Mouse (Mus musculus) myocyte (in vitro differentiated cells): ENCODE measurements at regions not wholly inside any gene's neighbourhood (a gene's known extent, or its start where the extent isn't known, plus 50 kb on each side); places are given as distances from the start of the nearest gene placed in this dataset.

Experiments used
- H3K27me3 ChIP-seq: one replicate; pipeline ENCODE4 v1.6.1; 2011; ENCODE audit not compliant: control insufficient read depth, insufficient read depth, insufficient read length
- H3K36me3 ChIP-seq: one replicate; pipeline ENCODE4 v1.6.1; 2011; ENCODE audit not compliant: control insufficient read depth, insufficient read depth
- H3K4me2 ChIP-seq: one replicate; pipeline ENCODE4 v1.6.1; 2011; ENCODE audit warnings: low read depth, control low read depth
- H3K4me3 ChIP-seq: one replicate; pipeline ENCODE4 v1.5.1; 2011; ENCODE audit warnings: mild to moderate bottlenecking, control low read depth, moderate library complexity
- H3K79me2 ChIP-seq: one replicate; pipeline ENCODE4 v1.6.1; 2011; ENCODE audit not compliant: control insufficient read depth, insufficient read depth
- H3ac ChIP-seq: one replicate; pipeline ENCODE4 v1.6.1; 2011; ENCODE audit not compliant: control insufficient read depth, insufficient read length
- CEBPB ChIP-seq: IDR thresholded peaks from 2 replicates; pipeline ENCODE4 v1.6.1; 2011; ENCODE audit warnings: mild to moderate bottlenecking, moderate library complexity; ENCODE audit not compliant: poor library complexity, insufficient read depth, severe bottlenecking
- E2F4 ChIP-seq: IDR thresholded peaks from one replicate; pipeline ENCODE4 v1.6.1; 2011; ENCODE audit warnings: mild to moderate bottlenecking, control low read depth, moderate library complexity; ENCODE audit not compliant: insufficient read depth
- MAX ChIP-seq: IDR thresholded peaks from one replicate; pipeline ENCODE4 v1.6.1; 2011; ENCODE audit warnings: low read depth, mild to moderate bottlenecking, control low read depth
- MYOD1 ChIP-seq, 3 experiments: IDR thresholded peaks; one replicate each; pipeline ENCODE4 v1.6.1; 2011; ENCODE audit warnings: control low read depth in 2 of 3, low read depth in 2 of 3, mild to moderate bottlenecking in 2 of 3, moderate library complexity in 1 of 3; ENCODE audit not compliant: insufficient read length in 2 of 3, control insufficient read depth in 1 of 3
- MYOG ChIP-seq, 3 experiments: IDR thresholded peaks; one replicate each; pipeline ENCODE4 v1.6.1; 2011; ENCODE audit warnings: control low read depth in 2 of 3, low read depth in 2 of 3, mild to moderate bottlenecking in 2 of 3; ENCODE audit not compliant: insufficient read length in 2 of 3, control insufficient read depth in 1 of 3, insufficient read depth in 1 of 3
- POLR2A ChIP-seq: IDR thresholded peaks from one replicate; pipeline ENCODE4 v1.6.1; 2011; ENCODE audit warnings: low read depth, mild to moderate bottlenecking, control low read depth, moderate library complexity; ENCODE audit not compliant: insufficient read length
- POLR2AphosphoS2 ChIP-seq: IDR thresholded peaks from one replicate; pipeline ENCODE4 v1.6.1; 2011; ENCODE audit warnings: low read depth, control low read depth; ENCODE audit not compliant: insufficient read length
- REST ChIP-seq: IDR thresholded peaks from one replicate; pipeline ENCODE4 v1.6.1; 2011; ENCODE audit warnings: mild to moderate bottlenecking, control low read depth, moderate library complexity; ENCODE audit not compliant: insufficient read depth, insufficient read length
- SRF ChIP-seq: IDR thresholded peaks from one replicate; pipeline ENCODE4 v1.6.1; 2011; ENCODE audit warnings: low read depth; ENCODE audit not compliant: control insufficient read depth, insufficient read length
- TCF12 ChIP-seq: IDR thresholded peaks from one replicate; pipeline ENCODE4 v1.6.1; 2011; ENCODE audit warnings: mild to moderate bottlenecking, control low read depth; ENCODE audit not compliant: poor library complexity, insufficient read depth, severe bottlenecking
- TCF3 ChIP-seq: IDR thresholded peaks from one replicate; pipeline ENCODE4 v1.6.1; 2011; ENCODE audit warnings: low read depth, control low read depth; ENCODE audit not compliant: insufficient read length
- USF1 ChIP-seq: IDR thresholded peaks from one replicate; pipeline ENCODE4 v1.6.1; 2011; ENCODE audit warnings: low read depth, mild to moderate bottlenecking, control low read depth, moderate library complexity

DNA sequence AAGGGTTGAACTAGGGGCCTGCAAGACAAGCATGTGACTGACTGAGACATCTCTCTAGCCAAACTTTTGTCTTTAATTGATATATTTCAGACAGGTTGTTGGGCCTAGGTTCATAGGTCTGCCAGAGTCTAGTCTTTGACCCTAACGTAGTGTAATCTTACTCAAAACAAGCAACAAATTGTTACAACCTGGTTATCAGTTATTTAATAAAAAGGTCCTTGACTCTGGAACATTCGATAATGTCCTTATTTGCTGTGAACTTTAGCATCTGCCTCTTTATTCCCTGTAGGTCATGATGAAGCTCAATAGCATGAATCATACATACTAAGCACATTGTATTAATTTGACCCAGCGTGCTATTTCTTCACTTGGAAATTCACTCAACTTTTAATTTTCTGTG is 156.3 kb downstream of the Postn start:
- no peak overlapping the region for H3ac ChIP-seq
- no peak overlapping the region for H3K4me2 ChIP-seq
- H3K27me3 ChIP-seq, result no peaks in the 10 kb centered on the region
- TF ChIP-seq E2F4 (no peak), MAX (no peak), POLR2A (no peak), TCF3 (no peak), SRF (no peak), POLR2AphosphoS2 (no peak), REST (no peak), TCF12 (no peak), USF1 (no peak), MYOG (IDR thresholded peaks at IDR 0.05; ENCODE audit: control insufficient read depth in 1 of 3, insufficient read depth in 1 of 3, insufficient read length in 2 of 3, low read depth in 2 of 3) (no peak), CEBPB (no peak), MYOD1 (IDR thresholded peaks at IDR 0.05; ENCODE audit: control insufficient read depth in 1 of 3, insufficient read length in 2 of 3, low read depth in 2 of 3) (no peak)
- no peaks in the 10 kb centered on the region for H3K79me2 ChIP-seq
- H3K36me3 ChIP-seq, result no peaks in the 10 kb centered on the region
- H3K4me3 ChIP-seq, result no peak overlapping the region

DNA sequence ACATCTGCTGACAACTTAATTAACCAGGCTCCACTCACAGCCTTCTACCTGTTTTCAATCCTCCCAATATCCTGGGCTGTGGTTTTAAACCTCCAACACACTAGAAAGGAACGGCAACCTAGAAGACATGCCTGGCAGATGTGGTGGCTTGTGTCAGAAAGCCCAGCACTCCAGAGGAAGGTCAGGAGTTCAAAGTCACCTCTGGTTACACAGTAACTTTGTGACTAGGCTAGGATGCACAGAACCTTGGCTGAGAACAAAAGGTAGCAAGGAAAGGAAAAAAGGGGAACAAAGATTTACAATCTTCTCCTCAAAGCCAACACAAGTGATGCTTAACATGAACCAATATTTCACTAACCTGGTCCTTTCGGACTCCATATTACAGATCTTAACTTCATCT is 161.8 kb downstream of the Postn start:
- Histone ChIP-seq H3K79me2 (no peaks in the 10 kb centered on the region), H3K4me3 (no peak overlapping the region), H3K27me3 (no peaks in the 10 kb centered on the region), H3K4me2 (no peak overlapping the region), H3ac (no peak overlapping the region), H3K36me3 (no peaks in the 10 kb centered on the region)
- TF ChIP-seq MYOD1 (IDR thresholded peaks at IDR 0.05; ENCODE audit: control insufficient read depth in 1 of 3, insufficient read length in 2 of 3, low read depth in 2 of 3), result no peak
- no peak for TF ChIP-seq TCF3
- no peak for TF ChIP-seq USF1
- TF ChIP-seq POLR2A, result no peak
- no peak for TF ChIP-seq SRF
- no peak for TF ChIP-seq POLR2AphosphoS2
- TF ChIP-seq REST, result no peak
- TF ChIP-seq E2F4, result no peak
- no peak for TF ChIP-seq CEBPB
- TF ChIP-seq MYOG (IDR thresholded peaks at IDR 0.05; ENCODE audit: control insufficient read depth in 1 of 3, insufficient read depth in 1 of 3, insufficient read length in 2 of 3, low read depth in 2 of 3), result no peak
- TF ChIP-seq MAX, result no peak
- TF ChIP-seq TCF12, result no peak

DNA sequence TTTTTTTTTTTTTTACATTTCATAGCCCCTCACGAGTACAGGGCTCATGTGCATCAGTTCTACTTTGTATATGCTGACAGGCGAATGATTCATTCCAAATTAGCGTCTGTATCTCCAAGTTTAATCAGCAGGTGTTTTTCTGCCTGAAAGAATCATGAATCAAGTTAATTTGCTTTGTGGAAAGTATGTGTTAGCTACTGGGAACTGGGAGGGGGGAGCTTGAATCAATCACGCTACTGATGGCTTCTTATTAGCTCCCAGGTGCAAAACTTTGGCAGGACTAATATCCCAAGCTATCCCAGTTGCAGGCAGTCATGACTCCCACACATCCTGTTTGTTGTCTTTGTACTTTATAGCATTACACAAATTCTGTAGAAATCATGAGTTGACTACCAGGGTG is 165.7 kb downstream of the Postn start:
- Histone ChIP-seq H3K4me3 (no peak overlapping the region), H3ac (no peak overlapping the region), H3K4me2 (no peak overlapping the region), H3K79me2 (no peaks in the 10 kb centered on the region), H3K36me3 (no peaks in the 10 kb centered on the region), H3K27me3 (no peaks in the 10 kb centered on the region)
- TF ChIP-seq MAX (no peak), POLR2AphosphoS2 (no peak), REST (no peak)

DNA sequence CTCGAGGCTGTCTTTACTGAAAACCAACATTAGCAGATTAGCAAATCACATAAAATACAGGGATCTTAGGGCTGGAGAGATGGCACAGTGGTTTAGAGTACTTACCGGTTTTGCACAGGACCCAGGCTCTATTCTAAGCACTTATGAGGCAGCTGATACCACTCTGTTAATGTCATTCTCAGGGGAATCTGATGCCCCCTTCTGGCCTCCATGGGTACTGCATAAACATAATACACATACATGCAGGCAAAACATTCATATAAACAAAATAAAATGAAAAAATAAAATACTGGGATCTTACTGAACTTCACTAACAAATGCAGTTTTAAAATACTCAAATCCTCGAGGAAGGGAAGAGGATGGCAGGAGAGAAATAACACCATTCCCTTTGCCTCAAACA is 164.3 kb upstream of the Supt20 start:
- Histone ChIP-seq H3K36me3 (no peaks in the 10 kb centered on the region), H3K4me2 (no peak overlapping the region), H3ac (no peak overlapping the region), H3K27me3 (no peaks in the 10 kb centered on the region), H3K79me2 (no peaks in the 10 kb centered on the region), H3K4me3 (no peak overlapping the region)
- TF ChIP-seq TCF12, result no peak
- no peak for TF ChIP-seq MAX
- TF ChIP-seq POLR2A, result no peak
- no peak for TF ChIP-seq CEBPB
- no peak for TF ChIP-seq SRF
- TF ChIP-seq TCF3, result no peak
- no peak for TF ChIP-seq E2F4
- no peak for TF ChIP-seq POLR2AphosphoS2
- no peak for TF ChIP-seq REST
- no peak for TF ChIP-seq MYOG (IDR thresholded peaks at IDR 0.05; ENCODE audit: control insufficient read depth in 1 of 3, insufficient read depth in 1 of 3, insufficient read length in 2 of 3, low read depth in 2 of 3)
- TF ChIP-seq MYOD1 (IDR thresholded peaks at IDR 0.05; ENCODE audit: control insufficient read depth in 1 of 3, insufficient read length in 2 of 3, low read depth in 2 of 3), result no peak
- no peak for TF ChIP-seq USF1

DNA sequence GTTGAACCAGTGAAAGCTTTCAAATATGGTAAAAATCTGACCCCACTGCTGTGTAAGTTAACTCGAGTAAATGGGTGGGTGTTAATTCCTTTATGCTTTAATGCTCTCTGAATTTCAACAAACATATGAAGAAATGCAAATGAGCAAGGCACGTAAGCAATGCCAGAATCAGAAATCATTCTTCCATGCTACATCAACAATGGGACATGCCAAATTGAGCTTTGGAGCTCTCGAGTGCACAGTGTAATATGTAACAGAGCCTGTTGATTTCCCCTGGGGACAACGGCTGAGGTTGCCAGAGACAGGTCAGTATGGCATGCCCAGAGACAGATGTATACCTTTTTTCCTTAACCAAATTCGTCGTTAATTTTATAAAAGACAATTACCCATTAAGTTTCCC is 162.4 kb upstream of the Supt20 start:
- Histone ChIP-seq H3K36me3 (no peaks in the 10 kb centered on the region), H3ac (no peak overlapping the region), H3K4me2 (no peak overlapping the region), H3K4me3 (no peak overlapping the region), H3K79me2 (no peaks in the 10 kb centered on the region), H3K27me3 (no peaks in the 10 kb centered on the region)
- TF ChIP-seq MYOG (IDR thresholded peaks at IDR 0.05; ENCODE audit: control insufficient read depth in 1 of 3, insufficient read depth in 1 of 3, insufficient read length in 2 of 3, low read depth in 2 of 3), result no peak
- TF ChIP-seq TCF3, result no peak
- TF ChIP-seq E2F4, result no peak
- no peak for TF ChIP-seq MYOD1 (IDR thresholded peaks at IDR 0.05; ENCODE audit: control insufficient read depth in 1 of 3, insufficient read length in 2 of 3, low read depth in 2 of 3)
